ENCODE assay signal across 10 mouse cellular contexts in genomic region chr19:32325100-32325768, GRCm38 (mm10).
A peak's percentile ranks its signal among the peaks of the same experiment; 100 is the strongest.
DNase-seq lines count a peak whose midpoint lies in the region; ATAC-seq and TF ChIP-seq lines count a peak whose summit lies in the region.
"Had no signal": no experiment of that assay in that cellular context is flagged by ENCODE, and none has a peak within 500 bp of the region (broad histone marks: within the 10 kb centered on the region; RNA-seq: fewer than 3 reads in every experiment).

No protein-coding gene starts in this region.

- 65% methylated on average over 10 of the region's 10 CpGs for WGBS in midbrain, postnatal 0 days

- no peaks in the 10 kb centered on the region for H3K9me3 ChIP-seq in megakaryocyte, embryonic 14.5 days
- no peaks in the 10 kb centered on the region for H3K9me3 ChIP-seq in midbrain, postnatal 0 days (ENCODE audit: low read length)

- no peak for TF ChIP-seq CTCF in midbrain, postnatal 0 days (IDR thresholded peaks at IDR 0.05)

- no peak overlapping the region for H3K27ac ChIP-seq in midbrain, postnatal 0 days (ENCODE audit: low read depth, low read length)

- no peak for ATAC-seq in megakaryocyte, adult 5-6 weeks (ENCODE audit: poor library complexity, severe bottlenecking)
- ATAC-seq in common myeloid progenitor, adult 5-6 weeks (replicated peaks; ENCODE audit: low read depth, poor library complexity, severe bottlenecking), result peak; percentile 22
- ATAC-seq in midbrain, postnatal 0 days (ENCODE audit: low FRiP score), result no peak
- ATAC-seq: forebrain, embryonic 16.5 days; hindbrain, embryonic 16.5 days had no signal

- peak overlapping the region; percentile 71 for H3K4me3 ChIP-seq in megakaryocyte, embryonic 14.5 days (replicated peaks)
- no peak overlapping the region for H3K4me3 ChIP-seq in midbrain, postnatal 0 days (ENCODE audit: low read depth, low read length)

- H3K9ac ChIP-seq in midbrain, postnatal 0 days (replicated peaks; ENCODE audit: low read length, poor library complexity, severe bottlenecking), result no peak overlapping the region

- peaks cover 32% of the 10 kb centered on the region for H3K36me3 ChIP-seq in megakaryocyte, embryonic 14.5 days (replicated peaks; ENCODE audit: low read length)
- H3K36me3 ChIP-seq in midbrain, postnatal 0 days (ENCODE audit: insufficient read depth, low read length), result no peaks in the 10 kb centered on the region

- peaks cover 97% of the 10 kb centered on the region for H3K4me1 ChIP-seq in megakaryocyte, embryonic 14.5 days
- no peaks in the 10 kb centered on the region for H3K4me1 ChIP-seq in midbrain, postnatal 0 days (ENCODE audit: insufficient read depth, low read length)

- peak; percentile 74 to 83 for DNase-seq in kidney, adult 8-10 months
- peak; percentile 66 for DNase-seq in lung, postnatal 36 days
- DNase-seq in frontal cortex, postnatal 10 days (ENCODE audit: low spot score in 2 of 2), result no peak
- DNase-seq in midbrain, postnatal 0 days (ENCODE audit: low spot score), result no peak
- DNase-seq: right cerebral cortex, adult 18-20 months had no signal

- H3K27me3 ChIP-seq in megakaryocyte, embryonic 14.5 days (replicated peaks), result no peaks in the 10 kb centered on the region
- H3K27me3 ChIP-seq in midbrain, postnatal 0 days (ENCODE audit: insufficient read depth, low read length), result no peaks in the 10 kb centered on the region

- no peak overlapping the region for H3K4me2 ChIP-seq in midbrain, postnatal 0 days (ENCODE audit: low read depth, low read length, poor library complexity, severe bottlenecking)

Comparison
In these comparisons a context has a peak if more than half of its experiments do, and no peak if none do; other contexts are left out.
1. DNase-seq: peak in kidney, adult 8-10 months (2 of 2) and lung, postnatal 36 days (single experiment); none in frontal cortex, postnatal 10 days (0 of 2) and midbrain, postnatal 0 days (single experiment).